Mouse (Mus musculus): ENCODE data around the gene Mrpl53.

The Mrpl53 gene

GRCm38 (mm10) chr6:83108762-83109668, at the start of gene Mrpl53:
Mrpl53 (plus strand) TSS chr6:83109040.
- in situ Hi-C loops (cut with MboI, MseI), result loop anchor here (5.0 kb wide), 1 partner anchor 48 kb away; the partner anchor contains the start of genes 1700003E16Rik and Wdr54

GRCm38 (mm10) chr6:83065995-83066394, 42.8 kb upstream of the Mrpl53 start:
- in situ Hi-C loops (cut with MboI, MseI), result no loop called here

GRCm38 (mm10) chr6:83066441-83066840, 42.4 kb upstream of the Mrpl53 start:
- in situ Hi-C loops (cut with MboI, MseI), result no loop called here

- in situ Hi-C loops (cut with MboI, MseI), result no loop called here
Observed at GRCm38 (mm10) chr6:83068221-83068620, 40.6 kb upstream of the Mrpl53 start.

GRCm38 (mm10) chr6:83068706-83069487, 39.9 kb upstream of the Mrpl53 start:
- in situ Hi-C loops (cut with MboI, MseI), result no loop called here

- in situ Hi-C loops (cut with MboI, MseI), result no loop called here
Observed at GRCm38 (mm10) chr6:83069488-83070246, 39.2 kb upstream of the Mrpl53 start.

- in situ Hi-C loops (cut with MboI, MseI), result no loop called here
Observed at GRCm38 (mm10) chr6:83070247-83070310, 38.8 kb upstream of the Mrpl53 start, which contains the start of gene Tlx2. Tlx2 (minus strand) TSS chr6:83070293.

- in situ Hi-C loops (cut with MboI, MseI), result no loop called here
Observed at GRCm38 (mm10) chr6:83070311-83071219, 38.3 kb upstream of the Mrpl53 start.

- in situ Hi-C loops (cut with MboI, MseI), result no loop called here
Observed at GRCm38 (mm10) chr6:83071220-83071619, 37.6 kb upstream of the Mrpl53 start.

GRCm38 (mm10) chr6:83074979-83075378, 33.9 kb upstream of the Mrpl53 start:
- in situ Hi-C loops (cut with MboI, MseI), result no loop called here

GRCm38 (mm10) chr6:83077630-83078323, 31.1 kb upstream of the Mrpl53 start, which contains the start of gene Pcgf1:
Pcgf1 (plus strand) TSS chr6:83077869.
- in situ Hi-C loops (cut with MboI, MseI), result no loop called here

- in situ Hi-C loops (cut with MboI, MseI), result no loop called here
Observed at GRCm38 (mm10) chr6:83078324-83078858, 30.4 kb upstream of the Mrpl53 start.

GRCm38 (mm10) chr6:83080210-83080609, 28.6 kb upstream of the Mrpl53 start:
- in situ Hi-C loops (cut with MboI, MseI), result no loop called here

- in situ Hi-C loops (cut with MboI, MseI), result no loop called here
Observed at GRCm38 (mm10) chr6:83083497-83083896, 25.3 kb upstream of the Mrpl53 start.

GRCm38 (mm10) chr6:83084477-83084876, 24.4 kb upstream of the Mrpl53 start:
- in situ Hi-C loops (cut with MboI, MseI), result no loop called here

- in situ Hi-C loops (cut with MboI, MseI), result no loop called here
Observed at GRCm38 (mm10) chr6:83086121-83087035, 22.5 kb upstream of the Mrpl53 start, which contains the start of gene Lbx2. Lbx2 (plus strand) TSS chr6:83086367.

GRCm38 (mm10) chr6:83087205-83087925, 21.5 kb upstream of the Mrpl53 start:
- in situ Hi-C loops (cut with MboI, MseI), result no loop called here

- in situ Hi-C loops (cut with MboI, MseI), result no loop called here
Observed at GRCm38 (mm10) chr6:83087926-83088260, 20.9 kb upstream of the Mrpl53 start.

Measured in T-helper 1 cell (primary cell).